Mouse (Mus musculus) layer of hippocampus, adult 2 months (tissue): ENCODE data around the gene Pigb. TPM values are rescaled to one million over a fixed set of nuclear protein-coding genes. Genes with fewer than 3 reads are reported as not detected.
"Not testable (repeated sequence)": the region's sequence is repeated elsewhere in the genome, so short reads cannot be mapped to it uniquely, and the experiment has no call there.

ENCODE experiments used
- DNase-seq, 2 experiments: peaks; one replicate each; pipeline ENCODE4 v3.0.0; 2022; ENCODE audit warnings: low spot score in 2 of 2
- H3K27ac ChIP-seq: fragments of 200-600 bp; 2 replicates; pipeline ENCODE4 v1.8.1; 2022
- H3K4me3 ChIP-seq: fragments of 200-600 bp; 2 replicates; pipeline ENCODE4 v1.8.1; 2022; ENCODE audit warnings: mild to moderate bottlenecking
- CTCF ChIP-seq: fragments of 200-600 bp; conservative IDR thresholded peaks from 2 replicates; pipeline ENCODE4 v1.8.1; 2022; ENCODE audit warnings: antibody characterized with exemption, mild to moderate bottlenecking, moderate library complexity
- long read RNA-seq, 2 experiments: library from polyadenylated mRNA; stranded (forward); transcript quantifications; one replicate each; pipeline ENCODE4 v2.0.0; 2021; ENCODE audit warnings: borderline mapping rate in 2 of 2
- total RNA-seq, 2 experiments: library from RNA; stranded (reverse); gene quantifications; 2 replicates each; pipeline ENCODE4 v1.2.3; 2021

Gene Pigb
- total RNA-seq, result 10 to 100 TPM; 16.8 to 17.7 TPM
- long read RNA-seq, experiment 1, partial matches to known transcripts, result 0 of 5 reads
- long read RNA-seq, experiment 1, other reads (novel, unspliced or antisense), result 2 of 5 reads
- long read RNA-seq, experiment 2, partial matches to known transcripts, result 1 of 8 reads
- long read RNA-seq, experiment 2, other reads (novel, unspliced or antisense), result 4 of 8 reads

GRCm38 (mm10) chr9:73040080-73040479 lies at the start of gene Pigb:
TSS of gene Pigb (minus strand) at chr9:73040378.
- no peak for TF ChIP-seq CTCF
- H3K4me3 ChIP-seq, result peak within 1 kb of the TSS; percentile 73
- peak within 1 kb of the TSS; percentile 96 for H3K27ac ChIP-seq
- DNase-seq, result no peak

GRCm38 (mm10) chr9:73089222-73089920 lies 49.2 kb upstream of the Pigb start:
- no peak for TF ChIP-seq CTCF
- Histone ChIP-seq H3K27ac (no peak overlapping the region), H3K4me3 (no peak overlapping the region)
- no peak for DNase-seq

- no peak for TF ChIP-seq CTCF
- no peak overlapping the region for H3K27ac ChIP-seq
- no peak overlapping the region for H3K4me3 ChIP-seq
- DNase-seq, result no peak
Measured at GRCm38 (mm10) chr9:73087581-73087980, 47.4 kb upstream of the Pigb start.

DNA sequence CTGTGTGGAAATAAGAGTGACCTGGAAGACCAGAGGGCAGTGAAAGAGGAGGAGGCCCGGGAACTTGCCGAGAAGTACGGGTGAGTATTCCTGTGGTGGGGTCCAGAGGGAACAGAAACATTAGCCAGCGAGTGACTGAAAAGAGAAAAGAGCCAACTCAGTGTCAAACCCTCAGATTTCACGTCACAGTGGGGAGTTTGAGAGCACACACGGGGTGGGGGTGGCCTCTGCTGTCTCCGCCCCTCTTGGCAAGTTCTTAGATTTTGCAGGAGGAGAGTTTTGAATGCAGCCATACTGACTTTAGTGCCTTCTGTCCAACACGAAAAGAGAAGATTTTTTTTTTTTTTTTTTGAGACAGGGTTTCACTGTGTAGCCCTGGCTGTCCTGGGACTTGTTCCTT lies 46.9 kb upstream of the Pigb start:
- Histone ChIP-seq H3K27ac (no peak overlapping the region), H3K4me3 (no peak overlapping the region)
- DNase-seq, result no peak
- no peak for TF ChIP-seq CTCF

DNA sequence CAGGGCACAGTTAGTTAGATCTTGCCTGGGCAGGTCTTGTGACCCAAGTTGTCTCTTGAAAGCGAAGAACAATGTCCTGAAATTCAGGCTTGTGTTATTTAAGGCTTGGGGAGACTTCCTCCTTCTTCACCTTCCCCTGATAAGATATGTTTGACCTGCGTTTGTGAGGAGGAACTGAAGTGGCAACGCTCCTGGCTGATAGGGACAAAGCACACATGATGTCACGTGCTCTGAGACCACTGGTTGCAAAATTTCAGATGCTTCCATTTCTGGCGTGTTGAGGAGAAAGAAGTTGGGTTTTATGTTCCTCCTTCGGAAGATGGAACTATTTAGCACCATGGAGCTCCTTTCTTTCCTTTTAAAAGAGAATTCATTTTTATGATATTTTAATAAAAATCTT lies 45.7 kb upstream of the Pigb start:
- H3K27ac ChIP-seq, result no peak overlapping the region
- no peak for TF ChIP-seq CTCF
- DNase-seq, result no peak
- H3K4me3 ChIP-seq, result no peak overlapping the region

- Histone ChIP-seq H3K27ac (no peak overlapping the region), H3K4me3 (no peak overlapping the region)
- no peak for DNase-seq
- no peak for TF ChIP-seq CTCF
Measured at GRCm38 (mm10) chr9:73083956-73084355, 43.8 kb upstream of the Pigb start.

DNA sequence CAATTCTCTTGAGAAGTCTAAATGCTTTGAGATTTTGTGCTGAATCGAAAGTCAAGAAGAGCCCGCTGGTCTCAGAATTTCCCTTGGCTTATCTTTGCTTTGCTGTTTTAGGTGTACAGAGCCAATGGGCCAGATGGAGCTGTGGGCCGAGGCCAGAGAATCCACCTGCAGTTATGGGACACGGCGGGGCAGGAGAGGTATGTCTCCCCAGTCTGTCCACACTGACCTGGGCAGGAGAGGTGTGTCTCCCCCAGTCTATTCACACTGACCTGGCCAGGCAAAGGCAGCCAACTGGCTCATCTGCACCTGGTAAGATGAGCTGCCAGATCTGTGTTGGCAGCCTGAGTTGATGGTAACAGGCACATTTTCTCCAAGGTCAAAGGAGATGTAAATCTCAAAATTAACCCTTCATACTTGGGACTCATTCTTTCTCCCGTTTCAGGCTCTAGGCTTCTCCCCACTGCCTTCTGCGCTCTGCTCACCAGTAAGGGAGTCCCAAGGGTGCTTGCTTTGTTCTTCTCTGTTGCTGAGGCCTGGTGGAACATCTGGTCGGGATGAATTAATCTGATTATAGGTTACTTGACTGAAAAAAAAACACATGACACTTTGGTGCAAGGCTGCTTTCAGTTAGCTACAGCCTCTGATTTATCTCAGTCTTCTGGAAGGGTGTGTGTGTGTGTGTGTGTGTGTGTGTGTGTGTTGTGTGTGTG lies 42.3 kb upstream of the Pigb start:
- no peak for TF ChIP-seq CTCF
- no peak for DNase-seq
- no peak overlapping the region for H3K27ac ChIP-seq
- no peak overlapping the region for H3K4me3 ChIP-seq

DNA sequence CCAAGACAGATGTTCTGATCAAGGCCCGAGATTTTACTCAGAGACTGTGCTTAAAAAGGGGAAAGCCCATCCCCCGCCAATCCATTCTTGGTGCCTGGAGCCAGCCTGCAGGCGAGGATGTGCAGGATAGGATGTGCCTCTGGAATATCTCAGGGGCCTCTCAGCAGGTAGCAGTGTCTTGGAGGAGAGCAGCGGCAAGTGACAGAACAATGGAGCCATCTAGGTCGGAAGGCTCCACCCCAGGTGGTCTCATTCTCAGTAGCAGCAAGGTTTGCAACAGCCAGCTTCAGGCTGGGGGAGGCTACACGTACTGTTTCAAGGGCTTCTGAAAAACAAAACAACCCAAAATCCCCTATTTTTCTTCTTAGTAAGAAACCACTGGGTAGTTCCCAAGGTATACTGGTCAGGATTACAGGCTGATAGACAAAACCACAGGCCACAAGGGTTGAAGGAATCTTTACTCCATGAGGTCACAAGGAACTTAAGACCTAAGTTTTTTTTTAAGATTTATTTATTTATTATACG lies 39.7 kb upstream of the Pigb start:
- Histone ChIP-seq H3K4me3 (no peak overlapping the region), H3K27ac (no peak overlapping the region)
- no peak for TF ChIP-seq CTCF
- DNase-seq, result no peak

DNA sequence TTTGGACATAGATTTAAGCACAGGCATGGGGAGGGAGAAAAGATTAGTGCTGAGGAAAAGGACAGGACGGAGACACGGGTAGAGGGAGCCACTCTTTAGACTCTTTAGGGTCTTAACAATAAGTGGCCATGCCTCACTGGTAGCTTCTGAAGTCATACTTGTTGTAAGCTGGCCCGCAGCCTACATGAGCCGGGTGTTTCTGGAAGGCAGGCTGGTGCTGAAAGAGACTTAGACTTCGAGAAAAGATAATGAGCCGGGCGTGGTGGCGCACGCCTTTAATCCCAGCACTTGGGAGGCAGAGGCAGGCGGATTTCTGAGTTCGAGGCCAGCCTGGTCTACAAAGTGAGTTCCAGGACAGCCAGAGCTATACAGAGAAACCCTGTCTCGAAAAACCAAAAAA lies 39.2 kb upstream of the Pigb start:
- not testable (repeated sequence) for DNase-seq, H3K4me3 ChIP-seq
- H3K27ac ChIP-seq, result peak overlapping the region; percentile 28; the same call in 1 of the 2 replicates

- TF ChIP-seq CTCF, result no peak
- no peak for DNase-seq
Measured at GRCm38 (mm10) chr9:73073169-73073568, 33.0 kb upstream of the Pigb start.

GRCm38 (mm10) chr9:73072426-73072825 lies 32.2 kb upstream of the Pigb start:
- DNase-seq, result no peak
- no peak overlapping the region for H3K4me3 ChIP-seq
- no peak for TF ChIP-seq CTCF
- H3K27ac ChIP-seq, result no peak overlapping the region

More at GRCm38 (mm10) chr9:73073169-73073568, 33.0 kb upstream of the Pigb start:
- Histone ChIP-seq H3K4me3 (no peak overlapping the region), H3K27ac (no peak overlapping the region)

- no peak for DNase-seq
- TF ChIP-seq CTCF, result peak; percentile 47
- no peak overlapping the region for H3K4me3 ChIP-seq
- H3K27ac ChIP-seq, result no peak overlapping the region
Measured at GRCm38 (mm10) chr9:73070971-73071659, 30.9 kb upstream of the Pigb start.

DNA sequence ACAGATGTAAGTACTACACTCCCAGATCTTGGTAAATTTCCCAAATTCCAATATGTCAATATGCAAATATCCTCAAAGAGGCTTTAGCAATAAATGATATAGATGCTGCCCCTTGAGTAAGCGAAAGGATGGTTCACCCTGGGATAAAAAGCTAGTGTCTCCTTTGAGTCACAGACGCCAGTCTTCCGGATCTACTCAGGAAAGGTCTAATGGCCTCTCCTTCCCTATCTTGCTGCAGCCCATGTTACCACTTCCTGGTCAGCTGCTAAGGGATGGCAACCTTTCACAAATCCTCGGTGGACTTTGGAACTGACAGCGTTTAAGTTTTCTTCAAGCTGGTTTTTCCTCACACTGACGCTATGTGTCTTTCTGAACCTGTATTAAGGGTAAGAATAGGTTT lies 28.5 kb upstream of the Pigb start:
- no peak overlapping the region for H3K27ac ChIP-seq
- DNase-seq, result no peak
- no peak overlapping the region for H3K4me3 ChIP-seq
- TF ChIP-seq CTCF, result no peak
